Mouse (Mus musculus): ENCODE measurements around the gene Slc46a1. TPM values are rescaled to one million over a fixed set of nuclear protein-coding genes. Genes with fewer than 3 reads are reported as not detected.
A peak's percentile ranks its signal among the peaks of the same experiment; 100 is the strongest.

The Slc46a1 gene
- polyA plus RNA-seq, 1 experiment = 7.8 TPM

GRCm38 (mm10) chr11:78467515-78467914, 2.0 kb downstream of the Slc46a1 start:
- no peaks in the 10 kb centered on the region for H3K36me3 ChIP-seq (ENCODE audit: control insufficient read depth, insufficient read depth, low read length)
- H3K27ac ChIP-seq (ENCODE audit: control insufficient read depth, insufficient read depth, low read depth, low read length) = no peak overlapping the region
- TF ChIP-seq CTCF (IDR thresholded peaks at IDR 0.05; ENCODE audit: control insufficient read depth, insufficient read depth, insufficient replicate concordance, low read depth, low read length) (no peak), POLR2A (IDR thresholded peaks at IDR 0.05; ENCODE audit: control insufficient read depth, low read depth, low read length) (no peak)
- no peaks in the 10 kb centered on the region for H3K27me3 ChIP-seq (ENCODE audit: control insufficient read depth, insufficient read depth, low read length)
- H3K4me3 ChIP-seq (ENCODE audit: control insufficient read depth, low read depth, low read length) = no peak overlapping the region
- peaks cover 15% of the 10 kb centered on the region for H3K4me1 ChIP-seq (ENCODE audit: control insufficient read depth, insufficient read depth, low read length)

- no peaks in the 10 kb centered on the region for H3K27me3 ChIP-seq (ENCODE audit: control insufficient read depth, insufficient read depth, low read length)
- H3K4me1 ChIP-seq (ENCODE audit: control insufficient read depth, insufficient read depth, low read length) = peaks cover 15% of the 10 kb centered on the region
- TF ChIP-seq CTCF (IDR thresholded peaks at IDR 0.05; ENCODE audit: control insufficient read depth, insufficient read depth, insufficient replicate concordance, low read depth, low read length) (no peak), POLR2A (IDR thresholded peaks at IDR 0.05; ENCODE audit: control insufficient read depth, low read depth, low read length) (no peak)
- no peaks in the 10 kb centered on the region for H3K36me3 ChIP-seq (ENCODE audit: control insufficient read depth, insufficient read depth, low read length)
- no peak overlapping the region for H3K27ac ChIP-seq (ENCODE audit: control insufficient read depth, insufficient read depth, low read depth, low read length)
- no peak overlapping the region for H3K4me3 ChIP-seq (ENCODE audit: control insufficient read depth, low read depth, low read length)
Measured at GRCm38 (mm10) chr11:78467932-78468331, 2.4 kb downstream of the Slc46a1 start.

DNA sequence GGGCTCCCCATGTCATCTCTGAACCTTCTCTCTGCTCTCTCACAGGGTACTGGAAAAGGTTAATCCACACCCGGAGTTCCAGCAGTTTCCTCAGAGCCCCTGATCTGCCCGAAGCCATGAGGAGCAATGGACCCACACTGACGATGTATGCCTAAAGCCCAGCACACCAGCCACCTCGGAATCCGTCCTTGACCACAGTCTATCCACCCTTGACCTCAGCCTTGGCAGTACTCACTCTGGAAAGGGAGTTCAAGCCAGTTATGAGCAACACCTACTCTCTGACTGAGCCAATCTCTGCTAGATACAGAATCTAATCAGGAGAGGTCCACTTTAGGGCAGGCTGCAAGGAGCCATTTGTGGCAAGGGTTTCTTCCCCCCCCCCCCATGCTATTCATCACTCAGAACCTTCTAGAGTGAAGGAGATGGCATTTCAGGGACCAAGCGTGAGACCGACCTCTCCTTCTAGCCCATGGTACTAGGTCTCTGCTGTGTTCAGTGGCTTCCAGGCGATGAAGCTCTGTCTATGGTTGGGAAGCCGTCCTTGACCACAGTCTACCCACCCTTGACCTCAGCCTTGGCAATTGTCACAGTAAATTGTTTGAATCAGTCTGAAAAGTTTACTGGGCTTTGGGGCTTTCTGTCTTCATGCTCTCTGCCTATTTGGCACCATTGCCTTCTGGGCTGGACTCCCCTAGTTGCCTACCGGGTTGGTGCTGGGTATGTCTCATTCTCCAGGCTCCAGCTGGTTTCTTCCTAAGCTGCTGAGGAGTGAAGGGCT, 6.0 kb downstream of the Slc46a1 start:
- H3K27ac ChIP-seq (ENCODE audit: control insufficient read depth, insufficient read depth, low read depth, low read length) = no peak overlapping the region
- H3K4me3 ChIP-seq (ENCODE audit: control insufficient read depth, low read depth, low read length) = no peak overlapping the region
- TF ChIP-seq CTCF (IDR thresholded peaks at IDR 0.05; ENCODE audit: control insufficient read depth, insufficient read depth, insufficient replicate concordance, low read depth, low read length) (no peak), POLR2A (IDR thresholded peaks at IDR 0.05; ENCODE audit: control insufficient read depth, low read depth, low read length) (no peak)
- H3K27me3 ChIP-seq (ENCODE audit: control insufficient read depth, insufficient read depth, low read length) = no peaks in the 10 kb centered on the region
- H3K36me3 ChIP-seq (ENCODE audit: control insufficient read depth, insufficient read depth, low read length) = no peaks in the 10 kb centered on the region
- H3K4me1 ChIP-seq (ENCODE audit: control insufficient read depth, insufficient read depth, low read length) = peaks cover 1% of the 10 kb centered on the region; the same call in 1 of the 2 replicates

- Histone ChIP-seq H3K27me3 (ENCODE audit: control insufficient read depth, insufficient read depth, low read length) (no peaks in the 10 kb centered on the region), H3K4me3 (ENCODE audit: control insufficient read depth, low read depth, low read length) (no peak overlapping the region), H3K4me1 (ENCODE audit: control insufficient read depth, insufficient read depth, low read length) (no peaks in the 10 kb centered on the region), H3K36me3 (ENCODE audit: control insufficient read depth, insufficient read depth, low read length) (no peaks in the 10 kb centered on the region), H3K27ac (ENCODE audit: control insufficient read depth, insufficient read depth, low read depth, low read length) (no peak overlapping the region)
- TF ChIP-seq POLR2A (IDR thresholded peaks at IDR 0.05; ENCODE audit: control insufficient read depth, low read depth, low read length) (no peak), CTCF (IDR thresholded peaks at IDR 0.05; ENCODE audit: control insufficient read depth, insufficient read depth, insufficient replicate concordance, low read depth, low read length) (no peak)
Measured at GRCm38 (mm10) chr11:78475289-78475688, 9.8 kb downstream of the Slc46a1 start.

- Histone ChIP-seq H3K36me3 (ENCODE audit: control insufficient read depth, insufficient read depth, low read length) (no peaks in the 10 kb centered on the region), H3K4me3 (ENCODE audit: control insufficient read depth, low read depth, low read length) (peak overlapping the region; percentile 51), H3K27ac (ENCODE audit: control insufficient read depth, insufficient read depth, low read depth, low read length) (no peak overlapping the region), H3K27me3 (ENCODE audit: control insufficient read depth, insufficient read depth, low read length) (no peaks in the 10 kb centered on the region), H3K4me1 (ENCODE audit: control insufficient read depth, insufficient read depth, low read length) (peaks cover 9% of the 10 kb centered on the region; the same call in 1 of the 2 replicates)
- no peak for TF ChIP-seq POLR2A (IDR thresholded peaks at IDR 0.05; ENCODE audit: control insufficient read depth, low read depth, low read length)
- no peak for TF ChIP-seq CTCF (IDR thresholded peaks at IDR 0.05; ENCODE audit: control insufficient read depth, insufficient read depth, insufficient replicate concordance, low read depth, low read length)
Measured at GRCm38 (mm10) chr11:78483639-78484038, 18.1 kb downstream of the Slc46a1 start.

DNA sequence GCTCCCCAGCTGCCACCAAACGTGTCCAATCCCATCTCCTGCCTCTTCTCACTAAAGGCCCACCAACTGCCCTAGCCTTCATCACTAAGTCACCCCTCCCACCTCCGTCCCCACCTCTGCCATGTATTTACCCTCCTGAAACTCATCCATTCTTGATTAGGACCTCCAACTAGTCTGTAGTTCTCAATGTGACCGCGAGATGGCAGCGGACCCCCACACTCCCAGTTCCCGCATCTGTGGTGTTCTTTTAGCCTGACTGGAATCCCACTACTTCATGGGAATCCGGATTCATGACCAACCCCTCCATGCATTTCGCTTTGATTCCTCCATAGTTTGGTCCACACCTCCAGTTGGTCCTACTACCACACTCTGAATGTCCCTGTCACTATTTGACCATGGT, 22.7 kb downstream of the Slc46a1 start:
- no peaks in the 10 kb centered on the region for H3K27me3 ChIP-seq (ENCODE audit: control insufficient read depth, insufficient read depth, low read length)
- TF ChIP-seq POLR2A (IDR thresholded peaks at IDR 0.05; ENCODE audit: control insufficient read depth, low read depth, low read length) = no peak
- peak; percentile 77; the same call in 1 of the 2 replicates for TF ChIP-seq CTCF (IDR thresholded peaks at IDR 0.05; ENCODE audit: control insufficient read depth, insufficient read depth, insufficient replicate concordance, low read depth, low read length)
- H3K4me3 ChIP-seq (ENCODE audit: control insufficient read depth, low read depth, low read length) = no peak overlapping the region
- H3K4me1 ChIP-seq (ENCODE audit: control insufficient read depth, insufficient read depth, low read length) = peaks cover 13% of the 10 kb centered on the region; the same call in 1 of the 2 replicates
- H3K27ac ChIP-seq (ENCODE audit: control insufficient read depth, insufficient read depth, low read depth, low read length) = no peak overlapping the region
- H3K36me3 ChIP-seq (ENCODE audit: control insufficient read depth, insufficient read depth, low read length) = no peaks in the 10 kb centered on the region

GRCm38 (mm10) chr11:78490781-78491241, 25.3 kb downstream of the Slc46a1 start:
- Histone ChIP-seq H3K4me1 (ENCODE audit: control insufficient read depth, insufficient read depth, low read length) (peaks cover 10% of the 10 kb centered on the region; the same call in 1 of the 2 replicates), H3K27ac (ENCODE audit: control insufficient read depth, insufficient read depth, low read depth, low read length) (no peak overlapping the region), H3K4me3 (ENCODE audit: control insufficient read depth, low read depth, low read length) (peak overlapping the region; percentile 32), H3K27me3 (ENCODE audit: control insufficient read depth, insufficient read depth, low read length) (no peaks in the 10 kb centered on the region), H3K36me3 (ENCODE audit: control insufficient read depth, insufficient read depth, low read length) (no peaks in the 10 kb centered on the region)
- no peak for TF ChIP-seq CTCF (IDR thresholded peaks at IDR 0.05; ENCODE audit: control insufficient read depth, insufficient read depth, insufficient replicate concordance, low read depth, low read length)
